Mouse (Mus musculus) brown adipose tissue, adult 24 weeks (tissue): Measurements from ENCODE around the gene Csk. TPM values are rescaled to one million over a fixed set of nuclear protein-coding genes. Genes with fewer than 3 reads are reported as not detected.

Experiments
- H3K27ac ChIP-seq: fragments of 200-500 bp; replicated peaks from 2 replicates; pipeline ENCODE4 v1.5.1; 2012; ENCODE audit warnings: low read depth, mild to moderate bottlenecking, low read length
- H3K4me1 ChIP-seq: fragments of 200-500 bp; 2 replicates; pipeline ENCODE4 v1.6.1; 2012; ENCODE audit warnings: low read length, mixed read lengths; ENCODE audit not compliant: control insufficient read depth, insufficient read depth, insufficient read length
- H3K4me3 ChIP-seq: fragments of 200-500 bp; 2 replicates; pipeline ENCODE4 v1.5.1; 2012; ENCODE audit warnings: low read depth, mild to moderate bottlenecking, low read length, moderate library complexity; ENCODE audit not compliant: insufficient read depth
- polyA plus RNA-seq: library from polyadenylated mRNA; stranded (reverse); fragments of >200 nt; gene quantifications from 2 replicates; pipeline ENCODE4 v1.2.4, GENCODE M21; 2012; ENCODE audit not compliant: missing spikeins, insufficient read depth, insufficient read length

Csk gene
- 16.3 and 16.8 TPM in 2 replicates for polyA plus RNA-seq

DNA sequence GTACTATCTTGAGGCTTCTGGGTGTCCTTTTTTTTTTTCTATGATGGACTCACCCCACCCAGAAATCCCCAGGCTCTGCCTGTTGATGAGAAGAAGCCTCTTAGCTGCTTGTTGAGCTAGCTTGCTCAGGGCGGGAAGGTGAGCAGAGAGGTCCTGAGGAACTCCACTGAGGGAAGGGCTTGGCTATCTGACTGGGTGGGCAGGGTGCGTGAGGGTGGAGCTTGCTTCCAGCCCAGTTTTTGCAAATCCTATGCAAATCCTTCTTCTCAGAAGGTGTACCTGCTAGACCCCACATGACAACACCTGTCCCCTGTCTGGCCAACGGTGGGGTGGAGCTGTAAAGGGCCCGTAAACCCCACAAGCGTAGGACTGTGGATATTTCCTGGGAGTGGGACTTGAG is at the start of gene Csk:
Gene Csk, minus strand, starts transcription at position 349 of the 400 bp plus-strand sequence.
- no peak within 1 kb of the TSS for H3K4me3 ChIP-seq
- H3K4me1 ChIP-seq, result no peaks in the 10 kb centered on the region
- peak within 1 kb of the TSS; percentile 48 for H3K27ac ChIP-seq

DNA sequence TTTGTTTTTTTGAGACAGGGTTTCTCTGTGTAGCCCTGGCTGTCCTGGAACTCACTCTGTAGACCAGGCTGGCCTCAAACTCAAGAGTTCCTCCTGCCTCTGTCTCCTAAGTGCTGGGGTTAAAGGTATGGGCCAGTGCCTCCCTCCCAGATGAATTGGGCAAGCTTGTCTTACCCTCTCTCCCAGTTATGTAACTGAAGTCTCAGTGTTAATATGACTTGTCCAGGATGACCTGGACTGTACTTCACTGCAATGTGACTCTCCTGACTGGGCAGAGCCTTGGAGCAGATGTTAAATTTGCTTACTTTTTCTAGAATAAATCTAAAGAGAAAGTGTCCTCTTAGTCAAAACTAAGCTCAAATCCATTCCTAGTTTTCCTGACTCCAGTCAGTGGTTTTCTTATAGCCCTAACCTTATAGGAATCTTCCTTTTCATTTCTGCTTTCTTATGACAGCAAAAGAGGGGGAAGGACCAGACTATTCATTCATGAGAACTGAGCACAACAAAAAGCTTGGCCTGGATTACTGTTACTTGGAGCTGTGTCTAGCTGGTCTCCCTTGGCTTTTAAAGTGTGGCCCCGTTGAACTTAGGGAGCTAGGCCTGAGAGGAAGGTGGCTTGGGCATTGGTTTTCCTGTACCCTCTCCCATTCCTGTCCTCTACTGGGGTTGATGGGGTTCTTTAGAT is 45.2 kb upstream of the Csk start:
- Histone ChIP-seq H3K4me1 (peaks cover 11% of the 10 kb centered on the region), H3K27ac (peak overlapping the region; percentile 72), H3K4me3 (no peak overlapping the region)

- no peak overlapping the region for H3K27ac ChIP-seq
- no peak overlapping the region for H3K4me3 ChIP-seq
- peaks cover 11% of the 10 kb centered on the region for H3K4me1 ChIP-seq
These were observed 43.9 kb upstream of the Csk start for GRCm38 (mm10) chr9:57697380-57697779.

GRCm38 (mm10) chr9:57696380-57697285 is 43.2 kb upstream of the Csk start:
- Histone ChIP-seq H3K4me3 (peak overlapping the region; percentile 39), H3K27ac (no peak overlapping the region), H3K4me1 (peaks cover 11% of the 10 kb centered on the region)

DNA sequence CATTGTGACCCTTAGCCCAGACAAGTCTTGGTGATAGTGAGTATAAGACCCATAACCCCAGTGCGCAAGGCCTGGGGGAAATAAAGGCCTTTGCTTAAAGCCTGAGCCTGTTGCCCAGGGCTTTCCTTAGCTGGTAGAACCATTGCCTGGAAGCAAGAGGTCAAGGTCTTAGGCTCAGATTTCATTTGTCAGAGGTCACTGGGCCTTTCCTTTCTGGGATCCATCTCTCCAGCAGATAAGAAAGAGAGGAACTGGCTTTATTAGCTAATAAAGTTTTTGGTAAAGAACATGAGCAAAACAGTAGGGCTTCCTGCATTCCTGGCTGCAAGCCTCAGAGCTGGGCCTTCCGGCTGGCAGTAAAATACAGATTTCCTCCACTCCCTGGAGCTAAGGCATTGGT is 40.7 kb upstream of the Csk start:
- Histone ChIP-seq H3K4me1 (peaks cover 11% of the 10 kb centered on the region), H3K4me3 (no peak overlapping the region), H3K27ac (peak overlapping the region; percentile 14; the same call in 1 of the 2 replicates)

DNA sequence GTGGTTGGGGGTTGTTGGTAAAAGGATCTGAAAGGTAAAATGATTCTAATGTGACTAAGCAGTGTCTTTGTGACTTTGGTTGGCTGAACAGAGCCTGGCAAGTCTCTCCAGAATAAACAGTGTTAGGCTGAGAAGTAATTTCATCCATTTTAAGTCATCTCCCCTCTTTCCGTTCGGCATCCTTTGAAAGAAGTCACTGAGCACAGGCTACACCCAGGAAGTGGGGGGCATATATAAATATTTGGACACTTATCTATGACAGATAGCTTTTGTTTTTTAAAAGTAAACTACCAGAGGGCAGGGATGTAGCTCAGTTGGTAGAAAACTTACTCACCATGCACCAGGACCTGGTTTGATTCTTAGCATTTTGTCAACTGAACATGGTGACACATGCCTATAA is 35.2 kb upstream of the Csk start:
- Histone ChIP-seq H3K4me3 (no peak overlapping the region), H3K4me1 (no peaks in the 10 kb centered on the region), H3K27ac (no peak overlapping the region)

GRCm38 (mm10) chr9:57688158-57688557 is 34.7 kb upstream of the Csk start:
- Histone ChIP-seq H3K4me3 (no peak overlapping the region), H3K4me1 (no peaks in the 10 kb centered on the region), H3K27ac (no peak overlapping the region)

DNA sequence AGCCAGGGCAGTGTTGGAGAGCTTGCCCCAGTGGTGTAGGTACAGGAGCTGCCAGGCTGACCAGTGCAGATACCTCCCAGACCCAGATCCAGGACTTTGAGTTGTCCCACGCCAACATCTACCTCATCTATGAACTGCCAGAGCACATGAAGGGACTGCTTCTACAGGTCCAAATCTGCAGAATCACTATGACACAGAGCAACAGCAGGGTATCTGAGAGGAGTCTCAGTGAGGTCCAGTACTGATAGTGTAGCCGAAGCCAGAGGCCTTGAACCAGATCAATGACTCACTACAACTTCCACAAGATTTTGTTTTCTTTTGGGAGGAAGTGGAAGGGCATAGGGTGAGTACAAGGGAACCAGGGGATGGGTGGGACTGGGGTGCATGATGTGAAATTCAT is 34.3 kb upstream of the Csk start, which contains the start of gene Cyp1a1:
Gene Cyp1a1, plus strand, starts transcription at position 178 of the 400 bp plus-strand sequence.
- Histone ChIP-seq H3K4me1 (no peaks in the 10 kb centered on the region), H3K4me3 (no peak within 1 kb of the TSS), H3K27ac (no peak within 1 kb of the TSS)

- Histone ChIP-seq H3K27ac (no peak overlapping the region), H3K4me1 (no peaks in the 10 kb centered on the region), H3K4me3 (no peak overlapping the region)
These were observed 32.6 kb upstream of the Csk start for GRCm38 (mm10) chr9:57686011-57686410.

DNA sequence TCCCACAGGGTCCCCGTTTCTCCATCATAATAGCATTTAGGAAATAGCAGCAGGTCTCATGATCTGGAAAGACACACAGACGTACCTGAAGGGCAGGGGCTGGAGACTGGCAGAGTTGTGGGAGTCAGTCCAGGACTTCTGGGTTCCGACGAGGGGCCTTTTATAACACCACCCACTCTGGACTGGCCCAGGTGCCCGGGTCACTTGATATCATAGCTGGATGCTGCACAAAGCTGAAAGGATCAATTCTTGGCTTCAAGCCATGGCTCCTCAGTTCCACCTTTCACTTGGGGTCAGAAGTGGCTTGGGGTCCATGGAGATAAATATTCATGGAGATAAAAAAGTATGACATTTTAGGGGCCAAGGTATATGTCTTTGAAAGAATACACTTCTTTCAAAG is 30.1 kb upstream of the Csk start, which contains the start of gene Cyp1a2:
Gene Cyp1a2, minus strand, starts transcription at position 184 of the 400 bp plus-strand sequence.
- Histone ChIP-seq H3K27ac (no peak within 1 kb of the TSS), H3K4me3 (no peak within 1 kb of the TSS), H3K4me1 (no peaks in the 10 kb centered on the region)

DNA sequence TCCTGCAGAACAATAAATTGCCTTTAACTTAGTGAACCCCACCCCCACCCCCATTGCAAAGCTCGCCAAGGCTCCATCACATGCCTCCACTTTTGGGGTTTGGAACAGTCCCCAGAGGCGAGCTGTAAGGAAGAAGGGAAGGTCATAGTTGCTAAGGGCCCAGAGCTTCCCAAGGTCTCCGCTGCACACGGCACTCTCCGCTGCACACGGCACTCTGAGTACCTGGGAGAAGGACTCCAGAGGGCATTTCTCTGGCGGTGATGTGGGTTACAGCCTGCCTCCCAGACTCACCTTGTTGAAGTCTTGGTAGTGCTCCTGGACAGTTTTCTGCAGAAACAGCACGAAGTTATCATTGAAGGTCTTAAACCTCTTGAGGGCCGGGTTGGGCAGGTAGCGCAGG is 28.0 kb upstream of the Csk start:
- H3K27ac ChIP-seq, result no peak overlapping the region
- no peak overlapping the region for H3K4me3 ChIP-seq
- H3K4me1 ChIP-seq, result no peaks in the 10 kb centered on the region

DNA sequence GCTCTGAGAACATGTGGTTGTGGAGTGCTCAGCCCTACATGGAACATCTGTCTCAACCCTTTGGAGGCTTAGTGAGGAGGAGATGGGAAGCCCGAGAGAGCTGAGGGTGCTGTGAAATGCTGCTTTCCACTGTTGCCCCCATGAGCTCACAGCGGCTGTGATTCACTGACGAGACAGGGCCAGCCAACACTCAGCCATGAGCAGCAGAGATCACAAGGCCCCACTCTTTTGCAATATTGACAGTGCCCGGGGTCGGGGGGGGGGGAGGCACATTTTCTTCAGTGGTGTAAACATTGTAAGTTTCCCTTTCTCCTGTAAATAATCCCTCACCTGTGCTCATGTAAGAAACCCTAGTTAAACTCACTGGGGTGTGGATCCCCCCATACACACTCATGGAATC is 18.1 kb upstream of the Csk start:
- Histone ChIP-seq H3K4me1 (peaks cover 14% of the 10 kb centered on the region), H3K4me3 (no peak overlapping the region), H3K27ac (no peak overlapping the region)

GRCm38 (mm10) chr9:57671037-57671436 is 17.6 kb upstream of the Csk start:
- Histone ChIP-seq H3K4me3 (no peak overlapping the region), H3K27ac (no peak overlapping the region), H3K4me1 (peaks cover 14% of the 10 kb centered on the region)

DNA sequence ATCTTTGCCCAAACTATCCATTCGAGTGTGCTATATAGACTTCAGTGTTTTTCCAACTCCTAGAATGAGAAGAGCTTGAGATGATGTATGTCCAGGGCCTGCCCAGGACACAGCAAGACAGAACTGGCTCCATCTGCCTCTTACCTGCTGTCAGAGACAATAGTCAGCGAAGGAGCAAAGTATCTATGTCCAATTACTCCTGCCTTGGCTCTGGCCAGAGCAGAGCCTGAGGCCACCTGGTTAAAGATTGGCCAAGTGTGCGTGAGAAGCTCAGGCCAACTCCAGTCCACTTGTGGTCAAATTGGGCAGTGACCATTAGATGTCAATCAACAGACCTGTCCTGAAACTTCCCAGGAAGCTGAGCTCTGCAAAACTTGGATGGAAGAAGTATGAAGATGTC is 16.1 kb upstream of the Csk start:
- Histone ChIP-seq H3K4me3 (no peak overlapping the region), H3K27ac (no peak overlapping the region), H3K4me1 (peaks cover 14% of the 10 kb centered on the region)

- Histone ChIP-seq H3K4me3 (no peak overlapping the region), H3K4me1 (peaks cover 13% of the 10 kb centered on the region), H3K27ac (peak overlapping the region; percentile 11; the same call in 1 of the 2 replicates)
These were observed 14.8 kb upstream of the Csk start for GRCm38 (mm10) chr9:57668277-57668676.
